Mouse (Mus musculus): ENCODE data around the gene Igfbpl1.

Gene Igfbpl1

GRCm38 (mm10) chr4:45822781-45823575 is 3.7 kb downstream of the Igfbpl1 start:
- no peak for DNase-seq (ENCODE audit: low read depth)

GRCm38 (mm10) chr4:45821995-45822394 is 4.7 kb downstream of the Igfbpl1 start:
- no peak for DNase-seq (ENCODE audit: low read depth)

GRCm38 (mm10) chr4:45820074-45820830 is 6.5 kb downstream of the Igfbpl1 start:
- DNase-seq (ENCODE audit: low read depth), result peak; percentile 31

GRCm38 (mm10) chr4:45819208-45819931 is 7.4 kb downstream of the Igfbpl1 start:
- DNase-seq (ENCODE audit: low read depth), result no peak

- no peak for DNase-seq (ENCODE audit: low read depth)
These were observed 7.9 kb downstream of the Igfbpl1 start for GRCm38 (mm10) chr4:45818814-45819207.

- no peak for DNase-seq (ENCODE audit: low read depth)
These were observed 11.2 kb downstream of the Igfbpl1 start for GRCm38 (mm10) chr4:45815542-45815941.

- no peak for DNase-seq (ENCODE audit: low read depth)
These were observed 15.5 kb downstream of the Igfbpl1 start for GRCm38 (mm10) chr4:45811250-45811649.

GRCm38 (mm10) chr4:45808034-45808433 is 18.7 kb downstream of the Igfbpl1 start:
- no peak for DNase-seq (ENCODE audit: low read depth)

GRCm38 (mm10) chr4:45802900-45803299 is 23.8 kb downstream of the Igfbpl1 start:
- no peak for DNase-seq (ENCODE audit: low read depth)

- no peak for DNase-seq (ENCODE audit: low read depth)
These were observed 26.7 kb downstream of the Igfbpl1 start for GRCm38 (mm10) chr4:45799956-45800537.

GRCm38 (mm10) chr4:45798964-45799363 is 27.8 kb downstream of the Igfbpl1 start, which contains the start of gene Aldh1b1:
Aldh1b1 (plus strand) TSS chr4:45799022.
- DNase-seq (ENCODE audit: low read depth), result no peak

- no peak for DNase-seq (ENCODE audit: low read depth)
These were observed 30.0 kb downstream of the Igfbpl1 start for GRCm38 (mm10) chr4:45796760-45797159.

GRCm38 (mm10) chr4:45795191-45795811 is 31.4 kb downstream of the Igfbpl1 start:
- DNase-seq (ENCODE audit: low read depth), result no peak

- DNase-seq (ENCODE audit: low read depth), result no peak
These were observed 36.7 kb downstream of the Igfbpl1 start for GRCm38 (mm10) chr4:45790018-45790417.

GRCm38 (mm10) chr4:45789263-45789958 is 37.3 kb downstream of the Igfbpl1 start:
- no peak for DNase-seq (ENCODE audit: low read depth)

- no peak for DNase-seq (ENCODE audit: low read depth)
These were observed 38.2 kb downstream of the Igfbpl1 start for GRCm38 (mm10) chr4:45788446-45789081.

GRCm38 (mm10) chr4:45786674-45787073 is 40.0 kb downstream of the Igfbpl1 start:
- no peak for DNase-seq (ENCODE audit: low read depth)

GRCm38 (mm10) chr4:45785959-45786358 is 40.8 kb downstream of the Igfbpl1 start:
- no peak for DNase-seq (ENCODE audit: low read depth)

GRCm38 (mm10) chr4:45783671-45784070 is 43.1 kb downstream of the Igfbpl1 start:
- no peak for DNase-seq (ENCODE audit: low read depth)

- peak; percentile 26 for DNase-seq (ENCODE audit: low read depth)
These were observed 55.1 kb downstream of the Igfbpl1 start for GRCm38 (mm10) chr4:45771619-45772018.

GRCm38 (mm10) chr4:45771173-45771572 is 55.5 kb downstream of the Igfbpl1 start:
- DNase-seq (ENCODE audit: low read depth), result no peak

All from fibroblast of lung, adult 2 months (primary cell).